26 mouse cellular contexts compared by ENCODE assay signal in genomic region chr2:173719115-173719514, GRCm38 (mm10). TPM values are rescaled to one million over a fixed set of nuclear protein-coding genes. Genes with fewer than 3 reads are reported as not detected.
"Had no signal": no experiment of that assay in that cellular context is flagged by ENCODE, and none has a peak within 500 bp of the region (broad histone marks: within the 10 kb centered on the region; RNA-seq: fewer than 3 reads in every experiment).

1700010B08Rik (plus strand) TSS chr2:173719415.

RNA-seq across cellular contexts. Expression of gene 1700010B08Rik, which starts in this region (rescaled TPM):
- polyA plus RNA-seq: limb, embryonic 10.5 days; limb, embryonic 11.5 days; limb, embryonic 12.5 days; limb, embryonic 13.5 days; limb, embryonic 14.5 days; limb, embryonic 15.5 days; liver, adult 2 months; liver, embryonic 11.5 days; liver, embryonic 12.5 days; liver, embryonic 13.5 days; liver, embryonic 14.5 days; liver, embryonic 15.5 days; liver, embryonic 16.5 days; liver, postnatal 0 days; lung, adult 2 months; lung, embryonic 14.5 days; lung, embryonic 15.5 days; lung, embryonic 16.5 days; macrophage; midbrain, embryonic 10.5 days; midbrain, embryonic 11.5 days; midbrain, embryonic 12.5 days; midbrain, embryonic 13.5 days; midbrain, embryonic 14.5 days; midbrain, embryonic 16.5 days; midbrain, postnatal 0 days had no signal
